Mouse (Mus musculus) cerebellum, adult 2 months (tissue): ENCODE results near the gene Phxr2. TPM values are rescaled to one million over a fixed set of nuclear protein-coding genes. Genes with fewer than 3 reads are reported as not detected.

Experiments used
- DNase-seq, 2 experiments: peaks; one replicate each; pipeline ENCODE4 v3.0.0; 2021
- H3K27ac ChIP-seq: fragments of 200-500 bp; 2 replicates; pipeline ENCODE4 v1.5.1; 2012; ENCODE audit warnings: low read length, control low read depth, inconsistent platforms; ENCODE audit not compliant: insufficient read depth
- H3K27me3 ChIP-seq: fragments of 200-500 bp; 2 replicates; pipeline ENCODE4 v1.6.1; 2012; ENCODE audit warnings: inconsistent platforms, mild to moderate bottlenecking, low read length, moderate library complexity; ENCODE audit not compliant: control insufficient read depth, insufficient read depth
- H3K4me1 ChIP-seq: fragments of 200-500 bp; 2 replicates; pipeline ENCODE4 v1.6.1; 2011; ENCODE audit warnings: low read length; ENCODE audit not compliant: control insufficient read depth, insufficient read depth
- H3K4me3 ChIP-seq: fragments of 200-500 bp; replicated peaks from 2 replicates; pipeline ENCODE3; 2011; ENCODE audit warnings: mild to moderate bottlenecking, low read depth, low read length, control low read depth; ENCODE audit not compliant: insufficient read depth
- CTCF ChIP-seq: fragments of 200-500 bp; IDR thresholded peaks from 2 replicates; pipeline ENCODE4 v1.5.1; 2011; ENCODE audit warnings: low read depth, mild to moderate bottlenecking, control low read depth, low read length, moderate library complexity, borderline replicate concordance; ENCODE audit not compliant: insufficient read depth
- POLR2A ChIP-seq: fragments of 200-500 bp; IDR thresholded peaks from 2 replicates; pipeline ENCODE4 v1.6.1; 2011; ENCODE audit warnings: low read length, control low read depth, borderline replicate concordance; ENCODE audit not compliant: insufficient read depth
- WGBS: fragments of 180-500 bp; shearing (Covaris S2); methylation state at CpG from one replicate; pipeline ENCODE4 v1.1.7; 2018; 5-methylcytosine and 5-hydroxymethylcytosine counted together
- polyA plus RNA-seq: library from polyadenylated mRNA; depleted of rRNA; stranded (reverse); fragments of >200 nt; gene quantifications from 2 replicates; pipeline ENCODE4 v1.2.3, GENCODE M21; 2012

Gene Phxr2
- polyA plus RNA-seq, 1 experiment = not detected

DNA sequence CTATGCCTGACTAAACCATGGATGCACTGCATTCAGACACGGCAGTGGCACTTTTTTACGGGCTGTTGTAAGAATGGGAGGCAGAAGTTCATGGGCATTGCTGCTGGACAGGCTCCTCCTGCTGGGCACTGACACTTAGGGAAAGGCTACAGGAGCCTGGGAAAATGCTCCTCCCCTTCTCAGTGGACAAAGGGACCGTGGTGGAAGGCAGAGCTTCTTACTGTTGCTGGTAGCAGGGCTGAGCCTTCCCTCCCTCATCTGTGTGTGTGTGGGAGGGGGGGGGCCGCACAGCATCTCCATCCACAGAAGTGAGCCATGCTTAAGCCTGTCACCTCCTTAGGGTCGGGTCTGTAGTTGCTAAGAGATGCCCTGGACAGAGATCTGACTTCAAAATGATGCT lies 5.2 kb upstream of the Phxr2 start:
- 52% methylated on average over 5 of the region's 5 CpGs for WGBS
- H3K27ac ChIP-seq = no peak overlapping the region
- no peak overlapping the region for H3K4me3 ChIP-seq

DNA sequence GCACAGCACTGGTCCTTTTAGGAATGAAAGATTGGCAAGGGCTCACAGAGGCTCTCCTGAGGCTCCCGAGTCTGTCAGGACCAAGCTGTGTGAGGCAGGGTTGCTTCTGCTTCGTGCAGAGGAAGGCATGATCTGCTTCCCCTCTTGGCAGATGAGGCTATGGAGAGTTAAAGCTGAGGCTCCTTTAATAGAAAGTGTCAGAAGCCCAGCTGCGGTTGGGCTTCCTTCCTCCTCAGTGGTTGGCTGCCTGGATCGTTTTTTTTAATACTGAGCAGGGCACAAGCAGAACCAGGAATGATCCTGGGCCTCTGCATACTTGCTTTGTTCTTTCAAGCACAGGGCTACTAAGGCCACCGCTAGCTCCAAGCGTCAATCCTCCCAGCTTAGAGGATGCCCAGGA lies 4.5 kb upstream of the Phxr2 start:
- Histone ChIP-seq H3K27ac (no peak overlapping the region), H3K4me1 (no peaks in the 10 kb centered on the region; the same call in 1 of the 2 replicates), H3K27me3 (no peaks in the 10 kb centered on the region), H3K4me3 (no peak overlapping the region)
- no peak for TF ChIP-seq CTCF
- no peak for TF ChIP-seq POLR2A
- no peak for DNase-seq
- WGBS = 33% methylated on average over 6 of the region's 6 CpGs

More for the DNA sequence above, 5.2 kb upstream of the Phxr2 start:
- no peak for DNase-seq
- Histone ChIP-seq H3K27me3 (no peaks in the 10 kb centered on the region), H3K4me1 (peaks cover 5% of the 10 kb centered on the region)
- no peak for TF ChIP-seq CTCF
- TF ChIP-seq POLR2A = no peak

DNA sequence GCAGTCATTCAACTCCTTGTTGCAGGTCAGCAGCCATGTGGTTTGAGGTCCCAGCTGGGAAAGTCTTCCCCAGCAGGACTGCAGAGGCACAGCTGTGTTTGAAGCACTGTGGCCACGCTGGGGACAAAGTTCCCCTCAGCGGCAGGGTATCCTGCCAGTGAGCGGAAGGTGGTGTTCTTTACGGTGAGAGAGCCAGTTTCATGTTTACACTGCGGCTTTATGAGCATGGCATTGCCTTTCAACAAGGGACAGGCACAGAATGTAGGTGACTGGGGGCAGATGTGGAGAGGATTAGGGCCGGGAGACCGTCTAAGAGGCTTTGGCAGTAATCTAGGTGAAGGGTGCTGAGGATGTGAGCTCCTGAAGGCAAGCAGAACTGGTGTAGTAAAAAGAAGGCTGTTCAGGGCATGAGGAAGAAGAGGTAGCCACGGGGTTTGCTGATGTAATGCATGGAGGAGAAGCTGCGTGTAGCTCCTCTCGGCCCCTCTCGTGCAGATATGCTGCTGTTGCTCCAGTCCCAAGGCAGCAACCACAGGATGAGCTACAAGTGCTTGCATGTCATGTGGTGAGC lies 1.7 kb upstream of the Phxr2 start:
- 85% methylated on average over 11 of the region's 11 CpGs for WGBS
- no peak for DNase-seq
- Histone ChIP-seq H3K4me1 (no peaks in the 10 kb centered on the region; the same call in 1 of the 2 replicates), H3K4me3 (no peak overlapping the region), H3K27ac (no peak overlapping the region), H3K27me3 (no peaks in the 10 kb centered on the region)
- TF ChIP-seq POLR2A (no peak), CTCF (no peak)

DNA sequence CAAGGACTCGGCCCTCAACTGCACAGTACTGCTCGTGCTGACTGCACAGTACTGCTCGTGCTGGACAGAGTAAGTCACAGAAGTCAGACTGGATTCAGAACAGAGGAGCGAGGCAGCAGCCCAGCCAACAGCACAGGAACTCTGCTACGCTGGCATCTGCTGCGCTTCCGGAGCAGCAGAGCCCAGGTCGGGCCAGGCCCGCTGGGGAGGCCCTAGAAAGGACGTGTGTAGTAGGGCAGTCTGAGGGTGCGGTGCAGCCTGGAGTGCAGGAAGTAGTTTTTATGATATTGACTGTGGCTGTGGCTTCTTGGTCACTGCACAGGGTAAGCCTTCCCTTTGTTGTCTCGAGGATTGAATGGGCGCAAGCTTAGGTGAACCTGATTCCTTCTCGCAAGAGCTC lies 829 bp upstream of the Phxr2 start:
- Histone ChIP-seq H3K4me3 (no peak overlapping the region), H3K27ac (no peak overlapping the region), H3K27me3 (no peaks in the 10 kb centered on the region), H3K4me1 (no peaks in the 10 kb centered on the region)
- no peak for DNase-seq
- WGBS = 94% methylated on average over 14 of the region's 14 CpGs
- no peak for TF ChIP-seq CTCF
- no peak for TF ChIP-seq POLR2A

DNA sequence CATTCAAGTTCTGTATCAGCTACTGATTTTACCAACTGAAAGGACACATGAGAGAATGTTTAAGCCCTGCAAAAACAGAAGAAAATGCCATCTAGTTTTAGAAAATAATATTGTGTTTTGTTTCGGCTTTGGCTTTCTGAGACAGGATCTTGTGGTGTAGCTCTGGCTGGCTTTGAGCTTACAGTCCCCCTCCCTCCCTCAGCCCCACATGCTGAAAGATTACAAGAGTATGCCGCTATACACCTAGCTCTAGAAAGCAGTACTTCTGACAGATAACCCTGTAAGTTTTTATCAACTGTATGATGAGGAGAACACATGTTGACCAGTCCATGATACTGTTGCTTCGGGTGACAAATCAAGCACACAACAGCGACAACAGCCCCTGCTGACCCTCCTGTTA lies 6.7 kb downstream of the Phxr2 start:
- TF ChIP-seq POLR2A (no peak), CTCF (no peak)
- no peak overlapping the region for H3K27ac ChIP-seq
- H3K4me3 ChIP-seq = no peak overlapping the region
- H3K27me3 ChIP-seq = no peaks in the 10 kb centered on the region
- H3K4me1 ChIP-seq = no peaks in the 10 kb centered on the region
- 85% methylated on average over 4 of the region's 4 CpGs for WGBS
- no peak for DNase-seq

DNA sequence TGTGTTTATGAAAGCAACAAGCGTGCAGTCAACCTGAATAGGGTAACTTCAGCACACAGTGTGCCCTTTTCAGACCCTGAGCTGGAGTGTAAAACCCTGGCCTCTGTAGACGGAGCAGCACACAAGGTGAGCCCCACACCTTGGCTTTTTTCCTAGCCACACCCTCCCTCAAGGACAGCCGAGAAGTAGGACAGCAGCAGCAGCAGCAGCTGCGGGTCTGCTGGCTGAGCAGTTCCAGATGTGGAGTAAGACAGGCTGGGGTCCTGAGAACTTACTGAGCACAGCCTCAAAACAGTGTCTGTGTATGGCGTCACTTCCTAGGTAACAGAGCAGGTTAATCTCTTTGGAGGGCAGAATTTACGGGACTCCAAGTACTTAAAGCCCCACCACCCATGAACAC lies 7.4 kb downstream of the Phxr2 start:
- H3K27me3 ChIP-seq = no peaks in the 10 kb centered on the region
- no peak for DNase-seq
- TF ChIP-seq POLR2A (no peak), CTCF (no peak)
- no peak overlapping the region for H3K4me3 ChIP-seq
- WGBS = 82% methylated on average over 6 of the region's 6 CpGs
- no peak overlapping the region for H3K27ac ChIP-seq
- no peaks in the 10 kb centered on the region for H3K4me1 ChIP-seq

DNA sequence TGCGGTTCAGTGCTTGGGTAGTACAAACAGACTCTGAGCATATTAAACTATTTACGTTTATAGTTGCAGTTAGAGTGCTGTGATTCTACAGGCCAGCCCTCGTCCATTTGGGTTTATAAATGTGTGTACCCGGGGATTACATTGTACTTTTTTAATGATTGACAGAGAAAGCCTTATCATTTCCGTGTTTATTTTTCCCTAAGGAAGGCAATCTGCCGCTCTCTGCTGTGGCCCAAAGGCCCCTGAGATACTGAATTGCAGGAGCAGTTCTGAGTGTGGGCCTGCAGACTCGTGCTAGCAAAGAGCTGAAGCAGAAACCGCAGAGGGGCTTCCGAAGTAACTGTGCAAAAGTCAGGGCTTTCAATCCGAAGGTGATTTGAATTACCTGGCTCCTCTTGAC lies 8.2 kb downstream of the Phxr2 start:
- H3K4me1 ChIP-seq = no peaks in the 10 kb centered on the region
- no peak overlapping the region for H3K27ac ChIP-seq
- DNase-seq = no peak
- no peak overlapping the region for H3K4me3 ChIP-seq
- H3K27me3 ChIP-seq = no peaks in the 10 kb centered on the region
- TF ChIP-seq CTCF (no peak), POLR2A (no peak)
- WGBS = 86% methylated on average over 10 of the region's 10 CpGs

DNA sequence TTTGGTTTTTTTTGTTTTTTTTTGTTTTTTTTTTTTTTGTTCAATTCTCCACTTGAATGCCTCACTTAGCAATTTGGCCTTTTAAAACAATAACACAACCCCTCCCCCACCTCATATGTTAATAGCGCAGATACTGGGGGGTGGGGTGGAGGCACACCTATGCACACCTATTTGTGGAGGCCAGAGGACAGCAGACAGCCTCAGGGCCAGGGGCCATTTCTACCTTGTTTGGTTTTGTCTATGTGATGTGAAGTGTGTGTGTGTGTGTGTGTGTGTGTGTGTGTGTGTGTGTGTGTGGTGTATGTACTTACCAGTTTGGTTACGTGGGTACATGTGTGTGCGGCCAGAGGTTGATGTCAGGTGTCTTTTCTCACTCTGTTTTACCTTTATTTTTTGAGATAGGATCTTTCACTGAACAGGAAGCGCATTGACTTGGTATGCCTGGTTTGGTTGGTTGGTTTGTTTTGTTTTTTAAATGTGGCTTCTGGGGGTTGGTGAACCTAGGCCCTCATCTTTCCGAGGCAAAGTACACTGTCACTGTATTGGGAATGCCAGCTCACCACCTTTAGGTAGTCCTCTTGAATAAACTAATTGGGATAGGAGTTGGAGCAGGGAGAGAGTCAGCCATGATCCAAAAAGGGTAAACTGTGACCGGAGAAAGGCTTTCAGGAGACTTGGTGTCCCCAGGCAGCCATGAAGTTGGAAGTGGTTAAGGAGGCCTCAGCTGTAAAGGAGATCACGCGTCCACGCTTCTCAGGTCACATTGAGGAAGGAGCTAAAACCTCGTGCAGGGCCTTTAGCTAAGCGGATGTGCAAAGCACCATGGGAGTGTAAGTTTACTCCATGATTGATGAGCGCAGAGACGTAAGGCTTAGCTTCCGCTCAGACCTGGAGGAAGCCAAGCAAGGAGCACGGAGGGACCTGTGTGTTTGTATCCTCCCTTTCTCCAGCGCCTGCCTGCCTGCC lies 9.2 kb downstream of the Phxr2 start:
- H3K27me3 ChIP-seq = no peaks in the 10 kb centered on the region
- no peak overlapping the region for H3K27ac ChIP-seq
- H3K4me3 ChIP-seq = no peak overlapping the region
- no peaks in the 10 kb centered on the region for H3K4me1 ChIP-seq
- no peak for TF ChIP-seq POLR2A
- TF ChIP-seq CTCF = no peak
- WGBS = 94% methylated on average over 16 of the region's 16 CpGs
- DNase-seq = no peak
